Mouse (Mus musculus): Measurements from ENCODE around the gene C330007P06Rik.
A peak's percentile ranks its signal among the peaks of the same experiment; 100 is the strongest.

DNA sequence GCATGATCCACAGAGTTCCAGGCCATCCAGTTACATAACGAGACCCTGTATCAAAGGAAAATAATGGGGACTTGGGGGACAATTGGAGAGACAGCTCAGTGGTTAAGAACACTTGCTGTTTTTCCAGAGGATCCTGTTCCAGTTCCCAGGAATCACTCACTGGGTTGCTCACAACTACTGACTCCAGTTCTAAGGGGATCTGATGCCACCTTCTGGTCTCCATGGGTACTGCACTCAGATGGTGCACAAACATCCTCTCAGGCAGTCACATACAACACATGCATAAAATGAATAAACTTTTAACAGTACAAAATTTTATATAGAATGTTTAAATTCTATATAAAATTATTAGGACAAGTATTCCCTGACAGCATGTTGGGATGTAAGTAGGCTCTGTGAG, 10.8 kb upstream of the C330007P06Rik start:
- peak; percentile 60 for TF ChIP-seq CTCF (IDR thresholded peaks at IDR 0.05)
- no peak for TF ChIP-seq EP300 (IDR thresholded peaks at IDR 0.05)

Measured in lung, postnatal 0 days (tissue).